Mouse (Mus musculus): Measurements from ENCODE around the gene Ap2b1.
"Not testable (repeated sequence)": the region's sequence is repeated elsewhere in the genome, so short reads cannot be mapped to it uniquely, and the experiment has no call there.

The Ap2b1 gene

GRCm38 (mm10) chr11:83298225-83299195 lies at the start of gene Ap2b1:
Gene Ap2b1, plus strand, starts transcription at chr11:83299024.
- DNase-seq = peak; percentile 94 to 96

- DNase-seq = not testable (repeated sequence)
Measured at GRCm38 (mm10) chr11:83257211-83257610, 41.6 kb upstream of the Ap2b1 start.

GRCm38 (mm10) chr11:83262673-83263072 lies 36.2 kb upstream of the Ap2b1 start:
- DNase-seq = peak in 1 of 2 experiments; percentile 30

GRCm38 (mm10) chr11:83263146-83263545 lies 35.7 kb upstream of the Ap2b1 start:
- DNase-seq = peak in 1 of 2 experiments; percentile 22

GRCm38 (mm10) chr11:83270842-83271150 lies 28.0 kb upstream of the Ap2b1 start:
- DNase-seq = no peak

- DNase-seq = peak; percentile 64 to 79
Measured at GRCm38 (mm10) chr11:83271151-83271950, 27.5 kb upstream of the Ap2b1 start.

GRCm38 (mm10) chr11:83271951-83272843 lies 26.6 kb upstream of the Ap2b1 start:
- DNase-seq = peak in 1 of 2 experiments; percentile 21

GRCm38 (mm10) chr11:83276251-83276650 lies 22.6 kb upstream of the Ap2b1 start:
- DNase-seq = no peak

GRCm38 (mm10) chr11:83279024-83279423 lies 19.8 kb upstream of the Ap2b1 start:
- DNase-seq = no peak

- no peak for DNase-seq
Measured at GRCm38 (mm10) chr11:83279691-83280090, 19.1 kb upstream of the Ap2b1 start.

GRCm38 (mm10) chr11:83282084-83282483 lies 16.7 kb upstream of the Ap2b1 start:
- no peak for DNase-seq

- DNase-seq = no peak
Measured at GRCm38 (mm10) chr11:83285627-83286026, 13.2 kb upstream of the Ap2b1 start.

GRCm38 (mm10) chr11:83286566-83286965 lies 12.3 kb upstream of the Ap2b1 start, which contains the start of gene Slfn14:
Gene Slfn14, minus strand, starts transcription at chr11:83286726.
- no peak for DNase-seq

GRCm38 (mm10) chr11:83289036-83289435 lies 9.8 kb upstream of the Ap2b1 start:
- DNase-seq = no peak

GRCm38 (mm10) chr11:83289633-83290032 lies 9.2 kb upstream of the Ap2b1 start:
- no peak for DNase-seq

GRCm38 (mm10) chr11:83291375-83292250 lies 7.2 kb upstream of the Ap2b1 start:
- peak; percentile 91 to 95 for DNase-seq

GRCm38 (mm10) chr11:83292251-83292587 lies 6.6 kb upstream of the Ap2b1 start:
- DNase-seq = no peak

GRCm38 (mm10) chr11:83293182-83293581 lies 5.6 kb upstream of the Ap2b1 start:
- DNase-seq = no peak

- no peak for DNase-seq
Measured at GRCm38 (mm10) chr11:83294133-83294532, 4.7 kb upstream of the Ap2b1 start.

GRCm38 (mm10) chr11:83297816-83298215 lies 1.0 kb upstream of the Ap2b1 start:
- DNase-seq = no peak

- peak in 1 of 2 experiments; percentile 8 for DNase-seq
Measured at GRCm38 (mm10) chr11:83299724-83300123, 900 bp downstream of the Ap2b1 start.

GRCm38 (mm10) chr11:83301431-83301831 lies 2.6 kb downstream of the Ap2b1 start:
- DNase-seq = no peak

Data from thymus, adult 18-20 months (tissue).